Comparison of ENCODE assay signal across 9 mouse cellular contexts in the genomic region with DNA sequence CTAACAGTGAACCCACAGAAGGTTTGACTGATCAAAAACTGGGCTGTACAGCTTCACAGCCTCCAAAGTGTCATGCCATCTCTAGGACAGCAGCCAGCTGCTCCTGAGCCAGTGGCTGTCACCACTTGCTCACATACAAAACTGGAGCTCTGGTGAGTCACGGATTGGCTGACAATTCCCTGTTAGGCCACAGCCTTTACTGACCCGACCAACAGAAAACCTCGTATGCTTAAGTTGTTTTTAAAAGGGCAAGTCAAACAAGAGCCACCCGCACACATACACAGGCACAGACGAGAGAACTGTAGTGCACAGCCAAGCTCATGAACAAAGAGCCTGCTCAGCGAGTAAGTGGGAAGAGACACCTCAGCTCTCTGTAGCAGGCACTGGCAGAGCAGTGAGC. TPM values are rescaled to one million over a fixed set of nuclear protein-coding genes. Genes with fewer than 3 reads are reported as not detected.
DNase-seq lines count a peak whose midpoint lies in the region; ATAC-seq lines count a peak whose summit lies in the region.
"Had no signal": no experiment of that assay in that cellular context is flagged by ENCODE, and none has a peak within 500 bp of the region (broad histone marks: within the 10 kb centered on the region; RNA-seq: fewer than 3 reads in every experiment).

No protein-coding gene starts in this region.

- H3K27me3 ChIP-seq in forebrain, embryonic 12.5 days = no peaks in the 10 kb centered on the region
- H3K27me3 ChIP-seq: midbrain, embryonic 12.5 days had no signal

- H3K9ac ChIP-seq in forebrain, embryonic 12.5 days = no peak overlapping the region
- H3K9ac ChIP-seq: midbrain, embryonic 12.5 days had no signal

- no peak overlapping the region for H3K27ac ChIP-seq in forebrain, embryonic 12.5 days
- H3K27ac ChIP-seq: midbrain, embryonic 12.5 days had no signal

- H3K9me3 ChIP-seq in forebrain, embryonic 12.5 days = no peaks in the 10 kb centered on the region
- H3K9me3 ChIP-seq: midbrain, embryonic 12.5 days had no signal

- peak; percentile 38 to 58 for DNase-seq in cerebellum, adult 18-20 months
- DNase-seq in cerebellum, adult 11 months = no peak
- DNase-seq in urinary bladder, postnatal 36 days (ENCODE audit: low spot score in 2 of 2) = peak; percentile 51 to 55
- DNase-seq in urinary bladder, adult 2 months (ENCODE audit: low spot score) = no peak
- peak; percentile 40 for DNase-seq in heart, postnatal 25 days (ENCODE audit: low spot score)
- no peak for DNase-seq in frontal cortex, postnatal 14 days (ENCODE audit: low spot score in 2 of 2)
- no peak for DNase-seq in B cell, adult 2 months

- 43% methylated on average over 6 of the region's 6 CpGs for WGBS in forebrain, embryonic 12.5 days

- H3K4me3 ChIP-seq in forebrain, embryonic 12.5 days (replicated peaks) = no peak overlapping the region
- H3K4me3 ChIP-seq: midbrain, embryonic 12.5 days had no signal

- ATAC-seq in forebrain, embryonic 12.5 days (ENCODE audit: low FRiP score) = no peak

- H3K4me2 ChIP-seq in forebrain, embryonic 12.5 days = no peak overlapping the region
- H3K4me2 ChIP-seq: midbrain, embryonic 12.5 days had no signal

- H3K36me3 ChIP-seq in forebrain, embryonic 12.5 days (replicated peaks) = no peaks in the 10 kb centered on the region

- intact Hi-C loops in heart, postnatal 25 days (cut with DNase I) = no loop called here

- H3K4me1 ChIP-seq in forebrain, embryonic 12.5 days = peaks cover 9% of the 10 kb centered on the region; the same call in 1 of the 2 replicates
- H3K4me1 ChIP-seq: midbrain, embryonic 12.5 days had no signal

RNA-seq across cellular contexts. Expression of a gene that starts 40.6 kb away (rescaled TPM):
- polyA plus RNA-seq in urinary bladder, adult 2 months (2012; rRNA removed) = 735 and 823 TPM in 2 replicates
- total RNA-seq in heart, postnatal 25 days (2021) = 100 to 1,000 TPM in 1 of 2 experiments, 10 to 100 TPM in 1; 95.9 to 104 TPM
- 97.2 and 98.3 TPM in 2 replicates for polyA plus RNA-seq in forebrain, embryonic 12.5 days (2016; fragmentation: Nextera tagmentation; extraction: Ambion mirVana)

RNA-seq across cellular contexts. Expression of a gene that starts 51.6 kb away (rescaled TPM):
- 0.13 and 0.15 TPM in 2 replicates for polyA plus RNA-seq in urinary bladder, adult 2 months (2012; rRNA removed)
- total RNA-seq in heart, postnatal 25 days (2021) = under 1 TPM; 0.05 to 0.06 TPM
- 0.64 and 1.6 TPM in 2 replicates for polyA plus RNA-seq in forebrain, embryonic 12.5 days (2016; fragmentation: Nextera tagmentation; extraction: Ambion mirVana)

Comparison
In these comparisons a context has a peak if more than half of its experiments do, and no peak if none do; other contexts are left out.
1. DNase-seq: peak in cerebellum, adult 18-20 months (2 of 2), urinary bladder, postnatal 36 days (2 of 2) and heart, postnatal 25 days (single experiment); none in cerebellum, adult 11 months (single experiment), urinary bladder, adult 2 months (single experiment), frontal cortex, postnatal 14 days (0 of 2) and B cell, adult 2 months (0 of 2).